Mouse (Mus musculus): ENCODE data around the gene Zfp831. TPM values are rescaled to one million over a fixed set of nuclear protein-coding genes. Genes with fewer than 3 reads are reported as not detected.

Zfp831 gene
- polyA plus RNA-seq, 1 experiment, result 6.0 TPM

DNA sequence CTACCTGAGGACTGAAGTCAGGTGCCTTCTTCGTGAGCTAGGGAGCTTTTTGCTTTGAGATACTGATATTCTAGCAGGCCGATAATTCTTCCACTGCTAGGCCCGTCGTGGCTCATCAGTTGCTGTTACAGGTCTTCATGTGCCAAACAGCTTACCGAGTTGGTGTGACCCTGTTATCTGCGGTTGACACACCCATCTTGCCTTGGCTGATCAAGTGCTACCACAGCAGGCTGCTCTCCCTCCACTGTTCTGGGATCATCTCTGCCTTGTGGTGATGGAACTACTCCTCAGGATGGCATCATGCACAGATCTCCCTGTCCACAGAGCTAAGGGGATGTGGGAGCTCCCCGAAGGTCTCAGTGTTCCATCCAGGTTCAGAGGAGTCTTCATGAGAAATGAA is 21.5 kb upstream of the Zfp831 start:
- no peak overlapping the region for H3K4me3 ChIP-seq (replicated peaks; ENCODE audit: control insufficient read depth, low read depth, low read length)
- TF ChIP-seq CTCF (IDR thresholded peaks at IDR 0.05; ENCODE audit: control insufficient read depth, insufficient read depth, low read length) (no peak), POLR2A (IDR thresholded peaks at IDR 0.05; ENCODE audit: borderline replicate concordance, control insufficient read depth, low read depth, low read length) (no peak)
- H3K27ac ChIP-seq (ENCODE audit: control insufficient read depth, insufficient read depth, low read depth, low read length, poor library complexity), result no peak overlapping the region
- 63% methylated on average over 7 of the region's 7 CpGs for WGBS
- no peaks in the 10 kb centered on the region; the same call in 1 of the 2 replicates for H3K4me1 ChIP-seq (ENCODE audit: control insufficient read depth, insufficient read depth, low read length)

- TF ChIP-seq POLR2A (IDR thresholded peaks at IDR 0.05; ENCODE audit: borderline replicate concordance, control insufficient read depth, low read depth, low read length) (no peak), CTCF (IDR thresholded peaks at IDR 0.05; ENCODE audit: control insufficient read depth, insufficient read depth, low read length) (no peak)
- WGBS, result 49% methylated on average over 7 of the region's 7 CpGs
- Histone ChIP-seq H3K4me1 (ENCODE audit: control insufficient read depth, insufficient read depth, low read length) (no peaks in the 10 kb centered on the region; the same call in 1 of the 2 replicates), H3K27ac (ENCODE audit: control insufficient read depth, insufficient read depth, low read depth, low read length, poor library complexity) (no peak overlapping the region), H3K4me3 (replicated peaks; ENCODE audit: control insufficient read depth, low read depth, low read length) (no peak overlapping the region)
Measured at GRCm38 (mm10) chr2:174624430-174624829, 18.9 kb upstream of the Zfp831 start.

- H3K27ac ChIP-seq (ENCODE audit: control insufficient read depth, insufficient read depth, low read depth, low read length, poor library complexity), result no peak overlapping the region
- TF ChIP-seq CTCF (IDR thresholded peaks at IDR 0.05; ENCODE audit: control insufficient read depth, insufficient read depth, low read length), result no peak
- no peak for TF ChIP-seq POLR2A (IDR thresholded peaks at IDR 0.05; ENCODE audit: borderline replicate concordance, control insufficient read depth, low read depth, low read length)
- no peak overlapping the region for H3K4me3 ChIP-seq (replicated peaks; ENCODE audit: control insufficient read depth, low read depth, low read length)
- WGBS, result 78% methylated on average over 8 of the region's 8 CpGs
- no peaks in the 10 kb centered on the region for H3K4me1 ChIP-seq (ENCODE audit: control insufficient read depth, insufficient read depth, low read length)
Measured at GRCm38 (mm10) chr2:174627021-174627420, 16.3 kb upstream of the Zfp831 start.

DNA sequence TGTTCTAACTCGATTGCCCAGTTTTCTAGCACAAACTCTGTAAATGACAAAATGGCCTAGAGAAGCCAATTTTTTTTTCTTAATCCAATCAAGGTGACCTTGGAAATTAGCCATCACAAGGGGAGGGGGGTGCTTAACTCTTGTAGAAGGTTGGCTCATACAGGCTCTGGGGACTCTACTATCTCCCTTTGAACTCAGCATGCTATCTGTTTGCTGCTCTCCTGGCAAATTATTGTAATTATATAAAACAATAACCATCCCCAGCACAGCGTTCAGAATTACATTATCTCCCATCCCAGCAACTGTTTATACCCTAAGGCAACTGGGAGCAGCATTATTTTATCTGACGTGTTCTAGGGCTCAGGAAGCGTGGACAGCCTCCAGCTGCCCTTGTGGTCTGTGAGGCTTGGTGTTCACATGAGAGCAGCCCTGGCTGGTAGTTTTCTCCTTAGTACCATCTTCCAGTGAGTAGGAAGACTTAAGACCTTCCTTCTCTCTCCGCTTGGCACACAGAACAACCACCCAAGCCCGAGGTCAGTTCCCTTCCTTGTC is 14.0 kb upstream of the Zfp831 start:
- Histone ChIP-seq H3K27ac (ENCODE audit: control insufficient read depth, insufficient read depth, low read depth, low read length, poor library complexity) (no peak overlapping the region), H3K4me1 (ENCODE audit: control insufficient read depth, insufficient read depth, low read length) (no peaks in the 10 kb centered on the region), H3K4me3 (replicated peaks; ENCODE audit: control insufficient read depth, low read depth, low read length) (no peak overlapping the region)
- 55% methylated on average over 6 of the region's 6 CpGs for WGBS
- no peak for TF ChIP-seq CTCF (IDR thresholded peaks at IDR 0.05; ENCODE audit: control insufficient read depth, insufficient read depth, low read length)
- TF ChIP-seq POLR2A (IDR thresholded peaks at IDR 0.05; ENCODE audit: borderline replicate concordance, control insufficient read depth, low read depth, low read length), result no peak

GRCm38 (mm10) chr2:174636750-174637149 is 6.6 kb upstream of the Zfp831 start:
- Histone ChIP-seq H3K27ac (ENCODE audit: control insufficient read depth, insufficient read depth, low read depth, low read length, poor library complexity) (no peak overlapping the region), H3K4me1 (ENCODE audit: control insufficient read depth, insufficient read depth, low read length) (no peaks in the 10 kb centered on the region), H3K4me3 (replicated peaks; ENCODE audit: control insufficient read depth, low read depth, low read length) (no peak overlapping the region)
- 26% methylated on average over 1 of the region's 1 CpGs for WGBS
- TF ChIP-seq POLR2A (IDR thresholded peaks at IDR 0.05; ENCODE audit: borderline replicate concordance, control insufficient read depth, low read depth, low read length) (no peak), CTCF (IDR thresholded peaks at IDR 0.05; ENCODE audit: control insufficient read depth, insufficient read depth, low read length) (no peak)

GRCm38 (mm10) chr2:174644975-174645374 is 1.6 kb downstream of the Zfp831 start:
- TF ChIP-seq CTCF (IDR thresholded peaks at IDR 0.05; ENCODE audit: control insufficient read depth, insufficient read depth, low read length) (no peak), POLR2A (IDR thresholded peaks at IDR 0.05; ENCODE audit: borderline replicate concordance, control insufficient read depth, low read depth, low read length) (no peak)
- H3K4me3 ChIP-seq (replicated peaks; ENCODE audit: control insufficient read depth, low read depth, low read length), result no peak overlapping the region
- no peak overlapping the region for H3K27ac ChIP-seq (ENCODE audit: control insufficient read depth, insufficient read depth, low read depth, low read length, poor library complexity)
- 85% methylated on average over 10 of the region's 10 CpGs for WGBS
- H3K4me1 ChIP-seq (ENCODE audit: control insufficient read depth, insufficient read depth, low read length), result no peaks in the 10 kb centered on the region; the same call in 1 of the 2 replicates

DNA sequence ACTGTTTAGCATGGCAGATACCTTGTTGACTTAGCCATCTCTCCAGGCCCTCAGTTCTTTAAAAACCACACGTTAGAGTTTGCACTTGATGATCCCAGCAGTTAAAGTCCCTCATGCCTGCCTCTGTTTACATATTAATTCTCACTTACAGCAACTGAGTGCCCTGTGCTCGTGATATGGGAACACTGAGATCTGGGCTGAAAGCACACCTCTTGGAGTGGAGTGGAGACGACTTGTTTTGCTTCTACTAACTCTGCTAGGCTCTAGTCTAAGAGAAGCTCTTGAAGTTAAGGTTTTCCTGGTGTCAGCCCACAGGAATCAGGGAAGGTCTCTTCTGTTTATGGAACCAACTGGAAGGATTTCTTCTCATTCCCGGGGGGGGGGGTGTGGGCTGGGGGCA is 9.5 kb downstream of the Zfp831 start:
- Histone ChIP-seq H3K4me1 (ENCODE audit: control insufficient read depth, insufficient read depth, low read length) (no peaks in the 10 kb centered on the region), H3K27ac (ENCODE audit: control insufficient read depth, insufficient read depth, low read depth, low read length, poor library complexity) (no peak overlapping the region), H3K4me3 (replicated peaks; ENCODE audit: control insufficient read depth, low read depth, low read length) (no peak overlapping the region)
- 74% methylated on average over 4 of the region's 4 CpGs for WGBS
- TF ChIP-seq POLR2A (IDR thresholded peaks at IDR 0.05; ENCODE audit: borderline replicate concordance, control insufficient read depth, low read depth, low read length) (no peak), CTCF (IDR thresholded peaks at IDR 0.05; ENCODE audit: control insufficient read depth, insufficient read depth, low read length) (no peak)

GRCm38 (mm10) chr2:174655341-174655740 is 12.0 kb downstream of the Zfp831 start:
- 80% methylated on average over 5 of the region's 5 CpGs for WGBS
- Histone ChIP-seq H3K27ac (ENCODE audit: control insufficient read depth, insufficient read depth, low read depth, low read length, poor library complexity) (no peak overlapping the region), H3K4me1 (ENCODE audit: control insufficient read depth, insufficient read depth, low read length) (no peaks in the 10 kb centered on the region), H3K4me3 (replicated peaks; ENCODE audit: control insufficient read depth, low read depth, low read length) (no peak overlapping the region)
- no peak for TF ChIP-seq POLR2A (IDR thresholded peaks at IDR 0.05; ENCODE audit: borderline replicate concordance, control insufficient read depth, low read depth, low read length)
- TF ChIP-seq CTCF (IDR thresholded peaks at IDR 0.05; ENCODE audit: control insufficient read depth, insufficient read depth, low read length), result no peak

Data from bone marrow, adult 2 months (tissue).